Mouse (Mus musculus) MEL (cell line): ENCODE measurements around the gene Micall1. TPM values are rescaled to one million over a fixed set of nuclear protein-coding genes. Genes with fewer than 3 reads are reported as not detected.

ENCODE experiments used
- DNase-seq: peaks from one replicate; pipeline ENCODE4 v3.0.0; 2011; ENCODE audit warnings: low read depth, low spot score
- H3K27ac ChIP-seq: 2 replicates; pipeline ENCODE4 v1.5.1; 2012; ENCODE audit warnings: low read depth, mild to moderate bottlenecking, control low read depth, low read length, moderate library complexity; ENCODE audit not compliant: control insufficient read depth
- H3K27me3 ChIP-seq, 2 experiments: fragments of 150-350 bp in 1 of 2; sonication (generic) in 1 of 2; 2 replicates each; pipeline ENCODE4 v1.6.1; 2012; ENCODE audit warnings: low read length in 2 of 2, mild to moderate bottlenecking in 2 of 2, improper control_type of control experiment in 1 of 2, moderate library complexity in 1 of 2; ENCODE audit not compliant: insufficient read depth in 2 of 2, control insufficient read depth in 1 of 2
- H3K36me3 ChIP-seq, 2 experiments: 2 replicates each; pipeline ENCODE4 v1.6.1; 2012 to 2014; ENCODE audit warnings: low read length in 2 of 2, improper control_type of control experiment in 1 of 2, inconsistent platforms in 1 of 2, mild to moderate bottlenecking in 1 of 2; ENCODE audit not compliant: insufficient read depth in 2 of 2, control insufficient read depth in 1 of 2
- H3K4me1 ChIP-seq, 2 experiments: fragments of 150-350 bp in 1 of 2; sonication (generic) in 1 of 2; 2 replicates each; pipeline ENCODE4 v1.6.1; 2012; ENCODE audit warnings: low read length in 2 of 2, improper control_type of control experiment in 1 of 2, mild to moderate bottlenecking in 1 of 2; ENCODE audit not compliant: insufficient read depth in 2 of 2, control insufficient read depth in 1 of 2
- H3K4me3 ChIP-seq, 2 experiments: fragments of 150-350 bp in 1 of 2; sonication (generic) in 1 of 2; 2 replicates each; pipeline ENCODE4 v1.5.1; 2012; ENCODE audit warnings: low read depth in 2 of 2, low read length in 2 of 2, mild to moderate bottlenecking in 2 of 2, moderate library complexity in 2 of 2, control low read depth in 1 of 2, improper control_type of control experiment in 1 of 2; ENCODE audit not compliant: control insufficient read depth in 1 of 2, insufficient read depth in 1 of 2
- H3K79me2 ChIP-seq: 2 replicates; pipeline ENCODE4 v1.6.1; 2012; ENCODE audit warnings: mild to moderate bottlenecking, low read length, moderate library complexity; ENCODE audit not compliant: control insufficient read depth, poor library complexity, insufficient read depth
- H3K9ac ChIP-seq: 2 replicates; pipeline ENCODE4 v1.6.1; 2012; ENCODE audit warnings: low read depth, mild to moderate bottlenecking, control low read depth, low read length, moderate library complexity; ENCODE audit not compliant: control insufficient read depth, poor library complexity, severe bottlenecking
- H3K9me3 ChIP-seq: fragments of 150-350 bp; sonication (generic); replicated peaks from 2 replicates; pipeline ENCODE4 v1.6.1; 2012; ENCODE audit warnings: mild to moderate bottlenecking, low read length, improper control_type of control experiment, moderate library complexity; ENCODE audit not compliant: insufficient read depth
- CHD2 ChIP-seq: IDR thresholded peaks from 2 replicates; pipeline ENCODE4 v1.6.1; 2011; ENCODE audit warnings: low read length, improper control_type of control experiment
- CTCF ChIP-seq, 3 experiments: IDR thresholded peaks in 2 of 3; conservative IDR thresholded peaks in 1 of 3; 2 replicates each; pipeline ENCODE4 v1.5.1; 2011 to 2012; ENCODE audit warnings: low read length in 3 of 3, low read depth in 2 of 3, mild to moderate bottlenecking in 2 of 3, improper control_type of control experiment in 1 of 3, inconsistent platforms in 1 of 3, mixed read lengths in 1 of 3, moderate library complexity in 1 of 3; ENCODE audit not compliant: control insufficient read depth in 1 of 3, insufficient read depth in 1 of 3, poor library complexity in 1 of 3, severe bottlenecking in 1 of 3
- EP300 ChIP-seq, 2 experiments: IDR thresholded peaks; 2 replicates each; pipeline ENCODE4 v1.6.1; 2011; ENCODE audit warnings: improper control_type of control experiment in 2 of 2, low read length in 2 of 2, low read depth in 1 of 2, mild to moderate bottlenecking in 1 of 2
- GABPA ChIP-seq: IDR thresholded peaks from 2 replicates; pipeline ENCODE4 v1.6.1; 2012; ENCODE audit warnings: low read depth, mild to moderate bottlenecking, inconsistent platforms, low read length, improper control_type of control experiment, moderate library complexity
- MAX ChIP-seq: IDR thresholded peaks from 2 replicates; pipeline ENCODE4 v1.6.1; 2011; ENCODE audit warnings: low read length, improper control_type of control experiment
- MXI1 ChIP-seq: IDR thresholded peaks from 2 replicates; pipeline ENCODE4 v1.6.1; 2011; ENCODE audit warnings: mild to moderate bottlenecking, low read depth, low read length, improper control_type of control experiment
- NELFE ChIP-seq: IDR thresholded peaks from 2 replicates; pipeline ENCODE4 v1.6.1; 2011; ENCODE audit warnings: low read depth, low read length, improper control_type of control experiment
- NRF1 ChIP-seq: IDR thresholded peaks from 2 replicates; pipeline ENCODE4 v1.6.1; 2014; ENCODE audit warnings: low read depth, mild to moderate bottlenecking, inconsistent platforms, low read length, improper control_type of control experiment, moderate library complexity; ENCODE audit not compliant: poor library complexity, insufficient read depth, severe bottlenecking
- POLR2AphosphoS2 ChIP-seq: IDR thresholded peaks from 2 replicates; pipeline ENCODE4 v1.6.1; 2011; ENCODE audit warnings: low read length, improper control_type of control experiment
- POLR2AphosphoS5 ChIP-seq: IDR thresholded peaks from 2 replicates; pipeline ENCODE4 v1.6.1; 2012; ENCODE audit warnings: low read depth, borderline replicate concordance, mild to moderate bottlenecking, inconsistent platforms, low read length, moderate library complexity, mixed read lengths
- SIN3A ChIP-seq: IDR thresholded peaks from 2 replicates; pipeline ENCODE4 v1.6.1; 2012; ENCODE audit warnings: low read length, improper control_type of control experiment, inconsistent platforms
- TCF12 ChIP-seq: IDR thresholded peaks from 2 replicates; pipeline ENCODE4 v1.6.1; 2014; ENCODE audit warnings: low read depth, mild to moderate bottlenecking, inconsistent platforms, low read length, improper control_type of control experiment, moderate library complexity
- UBTF ChIP-seq: IDR thresholded peaks from 2 replicates; pipeline ENCODE4 v1.6.1; 2012; ENCODE audit warnings: low read depth, mild to moderate bottlenecking, inconsistent platforms, low read length, improper control_type of control experiment, moderate library complexity, borderline replicate concordance; ENCODE audit not compliant: insufficient read depth
- USF1 ChIP-seq: IDR thresholded peaks from 2 replicates; pipeline ENCODE4 v1.6.1; 2014; ENCODE audit warnings: low read depth, mild to moderate bottlenecking, inconsistent platforms, low read length, improper control_type of control experiment, moderate library complexity
- ZKSCAN1 ChIP-seq: IDR thresholded peaks from 2 replicates; pipeline ENCODE4 v1.6.1; 2012; ENCODE audit warnings: low read depth, mild to moderate bottlenecking, inconsistent platforms, low read length, improper control_type of control experiment, moderate library complexity
- ZMIZ1 ChIP-seq: IDR thresholded peaks from 2 replicates; pipeline ENCODE4 v1.6.1; 2012; ENCODE audit warnings: low read depth, mild to moderate bottlenecking, inconsistent platforms, low read length, improper control_type of control experiment, moderate library complexity
- ZNF384 ChIP-seq: IDR thresholded peaks from 2 replicates; pipeline ENCODE4 v1.6.1; 2012; ENCODE audit warnings: low read depth, mild to moderate bottlenecking, inconsistent platforms, low read length, improper control_type of control experiment
- polyA plus RNA-seq, 2 experiments: library from polyadenylated mRNA; stranded (reverse) in 1 of 2; unstranded in 1 of 2; fragments of >175 nt in 1 of 2; fragments of >200 nt in 1 of 2; gene quantifications; 2 replicates each; pipeline versions ENCODE4 v1.2.1 to v1.2.4; 2012; ENCODE audit warnings: low replicate concordance in 2 of 2, low read depth in 1 of 2; ENCODE audit not compliant: insufficient read length in 2 of 2, insufficient read depth in 1 of 2, missing spikeins in 1 of 2
- total RNA-seq: library from RNA; depleted of rRNA; stranded (reverse); fragments of 300-350 nt; gene quantifications from 2 replicates; pipeline ENCODE4 v1.2.3, GENCODE M21; 2012

Gene Micall1
- total and polyA plus RNA-seq, 3 experiments: 4.8 to 13.5 TPM; not detected in 1

DNA sequence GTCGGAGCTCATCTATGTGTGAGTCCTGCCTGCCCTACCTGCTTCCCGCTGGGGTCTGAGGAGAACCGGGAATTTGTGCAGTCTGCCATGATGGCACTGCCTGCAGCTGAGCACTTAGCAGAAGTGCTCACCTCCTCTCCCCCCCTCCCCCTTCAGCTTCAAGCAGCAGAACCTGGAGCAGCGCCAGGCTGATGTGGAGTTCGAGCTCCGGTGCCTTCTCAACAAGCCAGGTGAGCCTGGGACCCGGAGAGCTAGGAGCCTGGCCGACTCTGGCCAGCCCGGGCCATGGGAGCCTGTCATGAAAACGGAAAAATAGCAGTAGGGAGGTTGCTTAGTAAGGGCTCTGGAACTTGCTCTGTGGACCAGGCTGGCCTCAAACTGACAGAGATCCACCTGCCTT, 22.1 kb downstream of the Micall1 start:
- TF ChIP-seq POLR2AphosphoS2: no peak
- TF ChIP-seq POLR2AphosphoS5: no peak
- no peak for TF ChIP-seq EP300 (IDR thresholded peaks at IDR 0.05; ENCODE audit: low read depth in 1 of 2, low read length in 2 of 2)
- no peak for TF ChIP-seq NELFE
- Histone ChIP-seq H3K27ac (no peak overlapping the region), H3K9ac (no peak overlapping the region), H3K4me1 (no peaks in the 10 kb centered on the region), H3K79me2 (no peaks in the 10 kb centered on the region), H3K4me3 (no peak overlapping the region), H3K27me3 (no peaks in the 10 kb centered on the region), H3K9me3 (no peaks in the 10 kb centered on the region), H3K36me3 (peaks cover 0 to 3% of the 10 kb centered on the region in 2 experiments; a peak in 1 of 4 replicates)
- DNase-seq: no peak

DNA sequence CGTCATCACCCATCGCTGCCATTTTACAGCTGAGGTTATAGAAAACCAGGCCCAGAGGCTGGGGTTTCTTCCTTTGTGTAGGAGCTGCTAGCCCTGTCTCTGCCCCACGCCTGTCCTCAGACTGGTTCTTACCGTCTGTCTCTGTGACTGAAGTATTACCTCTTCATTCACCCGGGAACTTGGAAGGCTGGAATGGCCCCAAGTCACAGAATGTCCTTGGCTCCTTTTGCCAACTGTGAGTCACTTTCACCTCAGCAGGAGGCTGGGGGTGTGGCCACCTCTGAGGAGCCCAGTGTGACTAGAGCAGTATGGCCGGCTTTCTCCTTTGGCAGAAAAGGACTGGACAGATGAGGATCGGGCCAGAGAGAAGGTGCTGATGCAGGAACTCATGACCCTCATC, 22.7 kb downstream of the Micall1 start:
- TF ChIP-seq MAX: no peak
- no peak for TF ChIP-seq CHD2
- TF ChIP-seq ZMIZ1: no peak
- no peak for TF ChIP-seq USF1
- no peak for TF ChIP-seq ZKSCAN1
- no peak for TF ChIP-seq CTCF (IDR thresholded peaks at IDR 0.05 in 2 of 3, conservative IDR thresholded peaks at IDR 0.05 in 1 of 3; ENCODE audit: control insufficient read depth in 1 of 3, insufficient read depth in 1 of 3, low read depth in 2 of 3, low read length in 3 of 3, poor library complexity in 1 of 3, severe bottlenecking in 1 of 3)
- TF ChIP-seq MXI1: no peak
- TF ChIP-seq UBTF: no peak
- TF ChIP-seq GABPA: no peak
- TF ChIP-seq ZNF384: no peak
- no peak for TF ChIP-seq TCF12
- no peak for TF ChIP-seq SIN3A
- no peak for TF ChIP-seq NRF1

More for the DNA sequence above, 22.7 kb downstream of the Micall1 start:
- Histone ChIP-seq H3K4me1 (no peaks in the 10 kb centered on the region), H3K9me3 (no peaks in the 10 kb centered on the region), H3K36me3 (peaks cover 0 to 3% of the 10 kb centered on the region in 2 experiments; a peak in 1 of 4 replicates), H3K9ac (no peak overlapping the region), H3K4me3 (no peak overlapping the region), H3K27me3 (no peaks in the 10 kb centered on the region), H3K79me2 (no peaks in the 10 kb centered on the region), H3K27ac (no peak overlapping the region)
- no peak for DNase-seq
